Comparison of ENCODE assay signal across 8 mouse cellular contexts in the genomic region with DNA sequence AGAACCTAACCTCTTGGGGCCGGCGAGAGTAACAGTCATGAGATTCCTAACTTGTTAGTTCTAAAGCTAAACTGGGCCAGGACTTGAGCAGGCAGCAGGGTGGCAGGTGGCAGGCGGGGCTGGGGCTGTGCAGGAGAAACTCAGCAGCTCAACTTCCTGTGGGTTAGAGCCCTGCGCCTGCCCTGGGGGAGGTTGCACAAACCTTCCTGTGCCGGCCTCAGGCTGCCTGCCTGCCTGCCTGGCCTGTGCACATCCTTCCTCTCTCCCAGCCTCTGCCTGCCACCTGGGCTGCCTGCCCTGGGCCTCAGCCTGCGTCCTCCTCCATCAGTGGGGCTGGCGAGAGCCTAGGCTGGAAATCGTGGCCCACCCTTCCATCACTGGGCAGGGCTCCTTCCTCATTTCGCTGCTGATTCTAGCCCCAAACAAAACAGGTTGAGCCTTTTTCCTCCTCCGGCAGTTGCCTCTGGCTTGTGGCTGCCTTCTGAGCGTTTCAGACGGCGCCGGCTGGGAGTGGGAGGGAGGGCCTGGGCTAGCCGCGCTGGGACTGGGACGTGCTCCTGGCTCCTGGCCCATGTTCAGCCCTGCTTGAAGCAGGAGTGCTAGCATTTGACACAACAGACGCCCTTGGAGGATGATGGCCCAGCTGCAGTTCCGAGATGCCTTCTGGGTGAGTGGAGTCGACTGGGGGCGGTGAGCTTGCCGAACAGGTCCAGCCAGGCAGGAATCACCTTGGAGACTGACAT. TPM values are rescaled to one million over a fixed set of nuclear protein-coding genes. Genes with fewer than 3 reads are reported as not detected.
DNase-seq lines count a peak whose midpoint lies in the region; ATAC-seq lines count a peak whose summit lies in the region.

A gene (plus strand): TSS at position 185 of the 743 bp plus-strand sequence.

- peak within 1 kb of the TSS; percentile 61 for H3K27ac ChIP-seq in forebrain, embryonic 13.5 days
- peak within 1 kb of the TSS; percentile 79 for H3K27ac ChIP-seq in heart, embryonic 16.5 days (ENCODE audit: low read length)
- peak within 1 kb of the TSS; percentile 29; the same call in 1 of the 2 replicates for H3K27ac ChIP-seq in liver, embryonic 15.5 days (replicated peaks)
- H3K27ac ChIP-seq in neural tube, embryonic 11.5 days (ENCODE audit: low read depth, low read length), result no peak within 1 kb of the TSS
- peak within 1 kb of the TSS; percentile 70 for H3K27ac ChIP-seq in stomach, embryonic 16.5 days (ENCODE audit: low read length)

- peak; percentile 87 for ATAC-seq in forebrain, embryonic 13.5 days
- ATAC-seq in heart, embryonic 16.5 days (replicated peaks; ENCODE audit: extremely low read depth, insufficient read depth, low FRiP score), result peak; percentile 88
- 0 out of 2 replicates have a peak, but pooled peaks have one; percentile 40 for ATAC-seq in liver, embryonic 15.5 days (ENCODE audit: insufficient read depth)
- no peak for ATAC-seq in neural tube, embryonic 11.5 days (ENCODE audit: insufficient read depth, low FRiP score, low TSS enrichment)
- peak; percentile 76 for ATAC-seq in stomach, embryonic 16.5 days (ENCODE audit: insufficient read depth, low FRiP score)

- no peaks in the 10 kb centered on the region for H3K9me3 ChIP-seq in forebrain, embryonic 13.5 days (replicated peaks)
- H3K9me3 ChIP-seq in heart, embryonic 16.5 days (replicated peaks; ENCODE audit: control insufficient read depth, low read length), result no peaks in the 10 kb centered on the region
- no peaks in the 10 kb centered on the region for H3K9me3 ChIP-seq in liver, embryonic 15.5 days (replicated peaks)
- no peaks in the 10 kb centered on the region for H3K9me3 ChIP-seq in neural tube, embryonic 11.5 days (ENCODE audit: control insufficient read depth, low read length)
- no peaks in the 10 kb centered on the region for H3K9me3 ChIP-seq in stomach, embryonic 16.5 days (replicated peaks; ENCODE audit: control insufficient read depth, low read length)

- peaks cover 10% of the 10 kb centered on the region for H3K4me1 ChIP-seq in forebrain, embryonic 13.5 days
- H3K4me1 ChIP-seq in heart, embryonic 16.5 days (ENCODE audit: control insufficient read depth, insufficient read depth, low read length), result peaks cover 19% of the 10 kb centered on the region
- H3K4me1 ChIP-seq in liver, embryonic 15.5 days (replicated peaks), result no peaks in the 10 kb centered on the region
- H3K4me1 ChIP-seq in neural tube, embryonic 11.5 days (ENCODE audit: control insufficient read depth, insufficient read depth, low read length), result no peaks in the 10 kb centered on the region
- H3K4me1 ChIP-seq in stomach, embryonic 16.5 days (ENCODE audit: control insufficient read depth, insufficient read depth, low read length), result peaks cover 14% of the 10 kb centered on the region

- DNase-seq in A20 (ENCODE audit: low read depth, low spot score), result peak; percentile 28
- DNase-seq in brain, adult 2 months (ENCODE audit: low read depth, low spot score), result peak; percentile 76
- peak; percentile 73 for DNase-seq in kidney, postnatal 14 days
- no peak for DNase-seq in neural tube, embryonic 11.5 days (ENCODE audit: low spot score)

- WGBS in forebrain, embryonic 13.5 days, result 36% methylated on average over 22 of the region's 22 CpGs
- 15% methylated on average over 22 of the region's 22 CpGs for WGBS in heart, embryonic 16.5 days
- 12% methylated on average over 22 of the region's 22 CpGs for WGBS in liver, embryonic 15.5 days (ENCODE audit: insufficient replicate concordance)
- WGBS in neural tube, embryonic 11.5 days, result 54% methylated on average over 22 of the region's 22 CpGs
- 12% methylated on average over 22 of the region's 22 CpGs for WGBS in stomach, embryonic 16.5 days

- H3K9ac ChIP-seq in forebrain, embryonic 13.5 days, result peak within 1 kb of the TSS; percentile 51; the same call in 1 of the 2 replicates
- peak within 1 kb of the TSS; percentile 67 for H3K9ac ChIP-seq in heart, embryonic 16.5 days (ENCODE audit: low read length)
- H3K9ac ChIP-seq in liver, embryonic 15.5 days, result peak within 1 kb of the TSS; percentile 6; the same call in 1 of the 2 replicates
- H3K9ac ChIP-seq in neural tube, embryonic 11.5 days (ENCODE audit: low read length), result peak within 1 kb of the TSS; percentile 30; the same call in 1 of the 2 replicates
- H3K9ac ChIP-seq in stomach, embryonic 16.5 days (ENCODE audit: low read length), result peak within 1 kb of the TSS; percentile 58

- peak within 1 kb of the TSS; percentile 45 for H3K4me2 ChIP-seq in forebrain, embryonic 13.5 days
- H3K4me2 ChIP-seq in heart, embryonic 16.5 days (ENCODE audit: low read depth, low read length), result peak within 1 kb of the TSS; percentile 56
- H3K4me2 ChIP-seq in liver, embryonic 15.5 days, result 0 out of 2 replicates have a peak within 1 kb of the TSS, but pooled peaks have one; percentile 18
- no peak within 1 kb of the TSS for H3K4me2 ChIP-seq in neural tube, embryonic 11.5 days (ENCODE audit: low read depth)
- peak within 1 kb of the TSS; percentile 40 for H3K4me2 ChIP-seq in stomach, embryonic 16.5 days (ENCODE audit: low read depth, low read length)

- H3K36me3 ChIP-seq in forebrain, embryonic 13.5 days (ENCODE audit: poor library complexity, severe bottlenecking), result no peaks in the 10 kb centered on the region
- no peaks in the 10 kb centered on the region for H3K36me3 ChIP-seq in heart, embryonic 16.5 days (ENCODE audit: control insufficient read depth, insufficient read depth)
- H3K36me3 ChIP-seq in liver, embryonic 15.5 days (replicated peaks), result no peaks in the 10 kb centered on the region
- H3K36me3 ChIP-seq in neural tube, embryonic 11.5 days (ENCODE audit: control insufficient read depth, insufficient read depth, low read length), result no peaks in the 10 kb centered on the region
- no peaks in the 10 kb centered on the region for H3K36me3 ChIP-seq in stomach, embryonic 16.5 days (ENCODE audit: control insufficient read depth, insufficient read depth, low read length)

- no peaks in the 10 kb centered on the region for H3K27me3 ChIP-seq in forebrain, embryonic 13.5 days
- no peaks in the 10 kb centered on the region for H3K27me3 ChIP-seq in heart, embryonic 16.5 days (ENCODE audit: control insufficient read depth, insufficient read depth, low read length)
- no peaks in the 10 kb centered on the region for H3K27me3 ChIP-seq in liver, embryonic 15.5 days
- H3K27me3 ChIP-seq in neural tube, embryonic 11.5 days (ENCODE audit: control insufficient read depth, insufficient read depth, low read length), result no peaks in the 10 kb centered on the region
- H3K27me3 ChIP-seq in stomach, embryonic 16.5 days (ENCODE audit: control insufficient read depth, insufficient read depth, low read length), result no peaks in the 10 kb centered on the region

- H3K4me3 ChIP-seq in forebrain, embryonic 13.5 days, result no peak within 1 kb of the TSS
- peak within 1 kb of the TSS; percentile 41 for H3K4me3 ChIP-seq in heart, embryonic 16.5 days (ENCODE audit: low read length)
- H3K4me3 ChIP-seq in liver, embryonic 15.5 days (replicated peaks), result peak within 1 kb of the TSS; percentile 42
- H3K4me3 ChIP-seq in neural tube, embryonic 11.5 days (ENCODE audit: low read depth, low read length), result no peak within 1 kb of the TSS
- H3K4me3 ChIP-seq in stomach, embryonic 16.5 days (replicated peaks; ENCODE audit: low read length), result peak within 1 kb of the TSS; percentile 19

RNA-seq across cellular contexts. Expression of the gene that starts here (rescaled TPM):
- polyA plus RNA-seq in forebrain, embryonic 13.5 days (2015; fragmentation: Nextera tagmentation; extraction: Ambion mirVana), result 0.40 and 0.41 TPM in 2 replicates
- 3.6 and 6.2 TPM in 2 replicates for polyA plus RNA-seq in heart, embryonic 16.5 days (2015; fragmentation: Nextera tagmentation; extraction: Ambion mirVana)
- 5.8 and 6.5 TPM in 2 replicates for polyA plus RNA-seq in liver, embryonic 15.5 days (2015; fragmentation: Nextera tagmentation; extraction: Ambion mirVana)
- 0.30 and 0.48 TPM in 2 replicates for polyA plus RNA-seq in neural tube, embryonic 11.5 days (2014; fragmentation: Nextera tagmentation; extraction: Ambion mirVana)
- 2.4 and 2.6 TPM in 2 replicates for polyA plus RNA-seq in stomach, embryonic 16.5 days (2015; fragmentation: Nextera tagmentation; extraction: Ambion mirVana)

Comparison
In these comparisons a context has a peak if more than half of its experiments do, and no peak if none do; other contexts are left out.
1. Peak in ATAC-seq, H3K27ac ChIP-seq, H3K9ac ChIP-seq and H3K4me2 ChIP-seq in forebrain, embryonic 13.5 days; RNA of the gene not detected or under 1 TPM.
2. H3K4me3 ChIP-seq: peak in heart, embryonic 16.5 days (single experiment), liver, embryonic 15.5 days (single experiment) and stomach, embryonic 16.5 days (single experiment); none in forebrain, embryonic 13.5 days (single experiment) and neural tube, embryonic 11.5 days (single experiment).
3. H3K9ac ChIP-seq: peak in every context shown above with its lines; median percentile 67 in heart, embryonic 16.5 days; 58 in stomach, embryonic 16.5 days; 51 in forebrain, embryonic 13.5 days; 30 in neural tube, embryonic 11.5 days; 6 in liver, embryonic 15.5 days.